Mouse (Mus musculus) R1 (cell line): ENCODE results near the gene Tead1.

Experiments
- DNase-seq: peaks from one replicate; pipeline ENCODE4 v3.0.0-alpha.2; 2018; ENCODE audit warnings: low read depth, low spot score

Tead1 gene

GRCm38 (mm10) chr7:112776670-112777069 is 97.6 kb downstream of the Tead1 start:
- no peak for DNase-seq

DNA sequence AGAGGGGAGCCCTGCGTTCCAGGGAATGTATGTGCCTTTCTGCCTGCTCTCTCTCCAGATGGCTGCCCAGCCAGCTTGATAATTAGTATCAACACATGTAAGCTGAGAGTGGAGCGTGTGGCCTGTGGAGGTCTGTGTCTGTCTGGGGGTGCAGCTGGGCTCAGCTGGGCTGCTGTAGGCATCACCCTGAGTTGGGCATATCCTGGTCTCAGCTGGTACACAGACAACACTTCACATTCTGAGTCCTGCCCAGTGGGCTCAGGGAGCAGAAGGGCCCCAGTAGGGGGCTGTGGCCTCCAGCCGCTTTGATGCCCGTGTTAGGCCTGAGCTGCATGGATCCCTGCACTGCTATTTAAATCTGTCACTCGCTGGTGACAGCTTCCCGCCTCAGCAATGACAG is 100.5 kb downstream of the Tead1 start:
- no peak for DNase-seq

- peak; percentile 93 for DNase-seq
Observed at GRCm38 (mm10) chr7:112780910-112781309, 101.8 kb downstream of the Tead1 start.

- no peak for DNase-seq
Observed at GRCm38 (mm10) chr7:112781987-112782386, 102.9 kb downstream of the Tead1 start.

DNA sequence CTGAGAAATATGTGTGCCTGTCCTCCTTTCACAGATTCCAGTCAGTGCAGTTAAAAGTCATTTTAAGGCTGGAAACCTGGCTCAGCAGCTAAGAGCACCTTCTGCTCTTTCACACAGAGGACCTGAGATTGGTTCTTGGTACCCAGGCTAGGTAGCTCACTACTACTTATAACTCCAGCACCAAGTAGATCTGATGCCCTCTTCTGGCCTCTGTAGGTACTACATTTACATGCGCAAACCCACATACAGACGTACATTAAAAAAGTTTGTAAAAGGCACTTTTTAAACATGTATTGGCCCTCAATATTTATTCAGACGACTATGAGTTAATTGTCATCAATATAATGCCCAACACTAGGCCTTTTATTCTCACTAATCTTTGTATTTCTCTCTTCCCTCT is 105.2 kb downstream of the Tead1 start:
- peak; percentile 78 for DNase-seq

GRCm38 (mm10) chr7:112785271-112785670 is 106.2 kb downstream of the Tead1 start:
- no peak for DNase-seq

GRCm38 (mm10) chr7:112786556-112787225 is 107.6 kb downstream of the Tead1 start:
- no peak for DNase-seq

DNA sequence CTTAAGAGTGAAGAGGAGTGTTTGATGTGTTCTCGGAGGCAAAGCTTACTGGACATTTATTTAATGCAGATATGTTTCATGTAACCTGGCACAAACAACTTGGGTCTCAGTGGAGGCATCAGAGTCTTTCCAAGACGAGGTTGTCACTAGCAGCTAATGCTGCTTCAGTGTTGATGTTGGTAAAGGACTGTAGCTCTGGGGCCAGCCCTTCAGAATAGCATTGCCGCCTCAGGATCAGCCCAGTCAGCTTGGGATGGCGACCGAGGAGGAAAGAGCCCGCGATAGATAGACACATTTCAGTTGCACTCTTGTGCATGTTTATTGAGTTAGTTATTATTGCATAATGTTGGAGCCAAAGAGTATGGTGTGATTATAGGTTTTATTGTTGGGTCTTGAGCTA is 108.2 kb downstream of the Tead1 start:
- DNase-seq, result no peak

DNA sequence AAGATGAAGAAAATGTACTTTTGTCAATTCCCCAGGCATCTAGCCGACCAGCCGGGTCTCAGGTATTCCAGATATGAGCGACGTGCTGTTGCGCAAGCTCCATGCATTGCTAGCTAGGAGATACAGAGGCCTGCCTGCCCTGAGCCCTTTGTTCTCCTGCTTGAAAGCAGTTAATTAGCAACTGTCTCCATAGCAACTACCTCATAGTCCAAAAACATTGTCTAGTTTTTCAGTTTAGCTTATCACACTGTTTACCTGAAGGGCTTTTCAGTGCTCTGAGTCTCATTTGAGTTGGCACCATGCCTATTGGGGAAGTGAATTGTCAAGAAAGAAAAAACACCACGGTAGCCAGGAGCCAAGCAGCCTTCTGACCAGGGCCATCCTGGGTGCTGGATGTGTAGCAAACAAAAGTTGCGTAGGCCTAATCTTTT is 109.2 kb downstream of the Tead1 start:
- peak; percentile 75 for DNase-seq

DNA sequence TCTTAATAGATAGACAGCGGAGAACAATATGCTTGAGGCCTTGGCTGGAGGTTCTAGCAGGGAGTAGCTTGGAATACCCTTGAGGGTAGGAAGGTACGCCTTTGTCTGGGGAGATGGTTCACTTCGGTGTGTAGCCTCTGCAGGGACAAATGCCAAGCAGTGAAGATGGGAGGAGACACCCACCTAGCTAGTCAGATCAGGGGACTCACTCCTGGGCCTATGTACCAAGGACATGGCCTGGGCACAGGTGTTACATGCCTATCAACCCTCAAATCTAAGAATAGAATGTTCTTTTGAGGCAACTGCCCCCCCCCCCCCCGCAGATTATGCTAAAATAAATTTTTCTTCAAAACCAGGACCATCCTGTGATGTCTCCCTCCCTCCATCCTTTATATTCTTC is 110.6 kb downstream of the Tead1 start:
- DNase-seq, result no peak

DNA sequence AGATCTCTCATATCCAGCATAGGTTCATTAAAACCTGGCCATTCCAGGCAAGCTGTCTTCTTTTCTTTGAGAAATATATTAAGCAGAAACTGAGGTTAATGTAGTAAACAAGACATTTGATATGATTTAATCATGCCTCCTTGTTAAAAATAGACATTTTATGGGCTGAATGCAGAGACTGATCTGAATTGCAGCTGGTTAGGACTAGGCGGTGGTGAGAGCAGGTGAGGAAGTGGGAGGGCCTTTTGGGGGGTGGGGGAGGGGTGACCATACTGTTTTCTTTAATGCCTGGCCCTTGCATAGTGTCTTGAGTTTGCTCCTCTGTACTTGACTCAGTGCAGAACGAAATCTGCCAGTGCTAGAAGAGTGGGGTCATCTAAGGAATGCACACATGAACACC is 111.2 kb downstream of the Tead1 start:
- DNase-seq, result no peak

- DNase-seq, result no peak
Observed at GRCm38 (mm10) chr7:112792679-112793078, 113.6 kb downstream of the Tead1 start.

GRCm38 (mm10) chr7:112793903-112794302 is 114.8 kb downstream of the Tead1 start:
- no peak for DNase-seq

GRCm38 (mm10) chr7:112794481-112794880 is 115.4 kb downstream of the Tead1 start:
- no peak for DNase-seq

DNA sequence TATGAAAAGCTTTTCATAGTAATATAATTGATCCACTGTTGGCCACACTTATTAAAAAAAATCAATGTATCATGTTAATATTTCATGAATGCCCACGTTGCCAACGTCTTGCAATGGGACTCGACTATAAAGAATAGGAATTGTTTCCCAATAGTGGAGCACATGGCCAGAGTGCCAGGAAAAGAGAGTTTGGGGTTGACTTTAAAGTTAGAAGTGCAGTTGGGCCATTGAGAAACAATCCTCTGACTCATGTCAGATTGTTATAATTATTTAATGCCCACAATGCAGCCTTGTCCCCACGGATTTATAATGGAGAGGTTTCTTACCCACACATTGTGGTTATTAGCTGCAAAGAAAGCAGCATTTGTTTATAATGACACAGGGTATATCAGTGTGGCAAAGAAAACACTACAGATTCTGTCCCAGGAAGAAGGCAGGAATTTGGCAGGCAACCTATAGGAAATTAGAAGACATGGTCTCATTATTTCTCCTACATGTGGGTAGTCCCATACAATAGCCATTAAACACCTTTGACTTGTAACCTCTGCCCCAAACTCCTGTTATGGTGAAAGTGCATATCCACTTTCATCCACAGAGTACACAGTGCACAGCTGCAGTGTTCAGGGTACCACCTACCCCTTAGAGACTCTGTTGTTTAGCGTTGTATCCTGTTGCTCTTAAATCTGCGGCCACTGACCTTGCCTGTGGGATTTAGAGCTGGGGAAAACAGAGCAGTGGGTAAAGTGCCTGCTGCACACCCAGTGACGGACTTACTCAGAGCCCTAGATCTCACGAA is 118.6 kb downstream of the Tead1 start:
- DNase-seq, result no peak

DNA sequence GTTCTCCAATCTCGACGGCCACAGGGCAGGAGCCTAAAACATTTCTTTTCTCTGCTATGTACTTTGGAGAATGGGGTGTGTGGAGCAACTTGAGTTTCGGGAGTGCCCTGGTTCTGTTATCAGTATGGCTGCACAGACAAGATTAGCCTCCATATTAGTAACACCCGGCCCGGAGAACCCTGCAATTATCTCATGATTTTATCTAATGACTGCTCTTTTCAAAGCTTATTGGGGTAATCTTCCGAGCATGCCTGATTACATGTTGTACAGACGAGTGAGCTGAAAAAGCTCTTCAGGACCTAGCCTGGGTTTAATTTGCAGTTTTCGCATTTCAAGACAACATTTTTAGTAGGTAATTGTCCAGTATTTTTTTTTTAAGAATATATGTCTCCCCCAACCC is 122.6 kb downstream of the Tead1 start:
- no peak for DNase-seq

DNA sequence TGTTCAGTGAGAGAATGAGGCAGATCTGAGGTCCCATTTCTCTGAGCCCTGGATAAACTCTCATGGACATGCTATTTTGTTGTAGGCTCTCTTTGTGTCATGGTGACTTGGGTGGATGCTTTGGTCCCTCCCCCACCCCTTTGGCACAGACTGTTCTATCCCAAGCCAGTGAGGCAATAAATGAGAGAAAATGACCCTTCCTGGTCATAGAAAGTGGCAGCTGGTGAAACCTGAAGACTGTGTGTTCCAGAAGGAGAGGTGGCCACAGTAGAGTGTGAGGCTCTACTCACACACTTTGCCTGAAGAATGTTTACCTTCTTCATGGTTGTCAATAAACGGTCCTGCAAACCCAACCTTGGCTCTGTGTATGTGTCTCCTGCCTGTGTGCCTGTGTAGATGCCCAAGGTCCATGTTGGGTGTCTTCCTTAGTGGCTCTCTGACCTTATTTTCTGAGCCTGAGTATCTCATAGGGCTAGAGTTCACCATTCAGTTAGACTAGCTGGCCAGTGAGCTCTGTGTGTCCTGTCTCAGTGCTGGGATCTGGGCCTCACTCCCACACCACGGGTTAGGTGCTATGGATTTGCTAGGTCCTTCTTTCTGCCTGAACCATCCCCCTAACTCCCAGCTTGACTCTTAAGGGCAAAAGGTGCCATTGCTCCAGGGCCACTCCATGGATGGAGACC is 127.7 kb downstream of the Tead1 start:
- DNase-seq, result no peak

- DNase-seq, result peak; percentile 66
Observed at GRCm38 (mm10) chr7:112807401-112807751, 128.3 kb downstream of the Tead1 start.

GRCm38 (mm10) chr7:112810752-112811151 is 131.6 kb downstream of the Tead1 start:
- no peak for DNase-seq

DNA sequence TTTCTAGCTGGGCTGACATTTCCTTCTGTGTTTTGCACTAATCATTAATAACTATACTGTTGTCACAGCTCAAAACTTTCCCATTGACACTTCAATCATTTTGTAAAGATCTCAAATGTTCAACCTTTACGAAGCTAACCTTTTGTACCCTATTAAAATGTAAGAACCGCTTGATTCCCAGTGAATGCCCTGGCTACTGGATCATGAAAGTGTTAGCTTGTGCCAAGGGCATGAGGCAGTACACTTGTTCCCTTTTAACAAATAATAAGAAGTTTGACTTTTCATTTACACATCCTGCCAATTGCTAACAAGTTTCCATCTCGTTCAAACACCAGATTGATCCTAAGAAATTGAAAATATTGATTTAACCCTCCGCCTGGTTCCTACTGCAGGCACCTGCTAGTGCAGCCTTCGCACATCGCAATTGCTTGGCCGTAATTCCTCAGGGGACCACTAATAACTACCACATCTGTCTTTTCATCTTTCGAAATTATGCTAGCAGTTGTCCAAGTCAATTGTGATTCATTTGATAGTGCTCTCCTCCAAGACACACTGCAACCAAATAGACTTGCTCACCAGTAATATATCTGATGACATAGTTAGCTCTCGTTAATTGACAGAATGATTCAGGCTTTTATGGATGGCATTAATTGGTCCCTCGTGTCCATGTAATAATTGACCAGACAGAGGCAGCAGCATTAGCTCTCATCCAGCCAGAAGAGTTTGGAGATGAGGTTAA is 133.1 kb downstream of the Tead1 start:
- DNase-seq, result no peak

- DNase-seq, result peak; percentile 52
Observed at GRCm38 (mm10) chr7:112813163-112813562, 134.0 kb downstream of the Tead1 start.

- DNase-seq, result no peak
Observed at GRCm38 (mm10) chr7:112813731-112814306, 134.7 kb downstream of the Tead1 start.
